ENCODE assay signal across 28 mouse cellular contexts in genomic region chr17:23777141-23777540, GRCm38 (mm10). TPM values are rescaled to one million over a fixed set of nuclear protein-coding genes. Genes with fewer than 3 reads are reported as not detected.
DNase-seq lines count a peak whose midpoint lies in the region; ATAC-seq and TF ChIP-seq lines count a peak whose summit lies in the region.
"Had no signal": no experiment of that assay in that cellular context is flagged by ENCODE, and none has a peak within 500 bp of the region (broad histone marks: within the 10 kb centered on the region; RNA-seq: fewer than 3 reads in every experiment).

No protein-coding gene starts in this region.

- no peak overlapping the region for H3K4me2 ChIP-seq in kidney, postnatal 0 days (ENCODE audit: low read length)
- H3K4me2 ChIP-seq: embryonic facial prominence, embryonic 13.5 days; embryonic facial prominence, embryonic 15.5 days; forebrain, embryonic 12.5 days had no signal

- peak; percentile 11 for DNase-seq in kidney, postnatal 0 days (ENCODE audit: low spot score)
- DNase-seq in kidney, adult 18-20 months: no peak
- peak; percentile 74 for DNase-seq in 416B (ENCODE audit: low read depth)
- no peak for DNase-seq in heart, adult 8-10 months (ENCODE audit: low spot score)
- DNase-seq: adrenal gland, adult 8-10 months; adrenal gland, postnatal 14 days; B cell, adult 2 months; cerebellum, adult 11 months; cerebellum, adult 18-20 months; cerebellum, adult 8-10 months; cerebellum, adult 9-11 months; cerebellum, postnatal 14 days; cerebellum, postnatal 36 days; embryo, embryonic 11 days had no signal

- H3K27ac ChIP-seq in kidney, postnatal 0 days: no peak overlapping the region
- peak overlapping the region; percentile 17 for H3K27ac ChIP-seq in macrophage
- H3K27ac ChIP-seq: embryonic facial prominence, embryonic 13.5 days; embryonic facial prominence, embryonic 15.5 days; forebrain, embryonic 10.5 days; forebrain, embryonic 12.5 days had no signal

- WGBS in kidney, postnatal 0 days: 52% methylated on average over 2 of the region's 2 CpGs
- 64% methylated on average over 2 of the region's 2 CpGs for WGBS in macrophage (ENCODE audit: missing documents)

- TF ChIP-seq CTCF in kidney, postnatal 0 days (IDR thresholded peaks at IDR 0.05; ENCODE audit: low read depth): no peak

- no peaks in the 10 kb centered on the region for H3K36me3 ChIP-seq in kidney, postnatal 0 days (ENCODE audit: insufficient read depth, low read length)
- no peaks in the 10 kb centered on the region for H3K36me3 ChIP-seq in macrophage (ENCODE audit: inconsistent target)
- H3K36me3 ChIP-seq: embryonic facial prominence, embryonic 15.5 days; forebrain, embryonic 12.5 days; G1E had no signal

- no peaks in the 10 kb centered on the region for H3K79me2 ChIP-seq in macrophage (ENCODE audit: inconsistent target)

- no peaks in the 10 kb centered on the region for H3K27me3 ChIP-seq in kidney, postnatal 0 days (ENCODE audit: insufficient read depth, low read length)
- H3K27me3 ChIP-seq: CH12.LX; embryonic facial prominence, embryonic 13.5 days; embryonic facial prominence, embryonic 15.5 days; forebrain, embryonic 12.5 days; Patski had no signal

- no peaks in the 10 kb centered on the region for H3K9me3 ChIP-seq in kidney, postnatal 0 days (replicated peaks; ENCODE audit: low read length)
- H3K9me3 ChIP-seq: embryonic facial prominence, embryonic 13.5 days; embryonic facial prominence, embryonic 15.5 days; forebrain, embryonic 10.5 days; forebrain, embryonic 12.5 days; G1E had no signal

- H3K4me3 ChIP-seq in kidney, postnatal 0 days (replicated peaks; ENCODE audit: low read depth, low read length): no peak overlapping the region
- no peak overlapping the region for H3K4me3 ChIP-seq in macrophage (ENCODE audit: inconsistent target)
- H3K4me3 ChIP-seq: embryonic facial prominence, embryonic 13.5 days; embryonic facial prominence, embryonic 15.5 days; erythroblast, embryonic 14.5 days; forebrain, embryonic 10.5 days; forebrain, embryonic 12.5 days had no signal

- no peaks in the 10 kb centered on the region for H3K4me1 ChIP-seq in kidney, postnatal 0 days (replicated peaks; ENCODE audit: insufficient read depth, low read length)
- H3K4me1 ChIP-seq: embryonic facial prominence, embryonic 13.5 days had no signal

- H3K9ac ChIP-seq in kidney, postnatal 0 days (ENCODE audit: low read depth, low read length): no peak overlapping the region
- H3K9ac ChIP-seq: embryonic facial prominence, embryonic 13.5 days; embryonic facial prominence, embryonic 15.5 days; forebrain, embryonic 12.5 days had no signal

- no peak for ATAC-seq in kidney, postnatal 0 days (replicated peaks; ENCODE audit: low FRiP score, low read depth)
- ATAC-seq: activated CD4-positive, CD25-positive, alpha-beta regulatory T cell, adult 4 months; CD4-positive, CD25-positive, alpha-beta regulatory T cell, adult 4 months; forebrain, embryonic 14.5 days; forebrain, embryonic 16.5 days; Patski had no signal

RNA-seq across cellular contexts. Expression of gene Flywch1, which starts 5.7 kb away (rescaled TPM):
- polyA plus RNA-seq in kidney, postnatal 0 days (2015; fragmentation: Nextera tagmentation; extraction: Ambion mirVana): 74.6 and 74.7 TPM in 2 replicates
- total RNA-seq in macrophage (2018; cell fraction: chromatin; rRNA removed): 10 to 100 TPM in 22 of 26 experiments, 1 to 10 TPM in 4; 6.0 to 36.5 (median 22.8) TPM
- total RNA-seq in macrophage (2018; cell fraction: cytosol; rRNA removed): 10 to 100 TPM; 14.2 to 36.9 (median 23.3) TPM
- total RNA-seq in macrophage (2018; cell fraction: nucleus; rRNA removed): 10 to 100 TPM in 24 of 26 experiments, 1 to 10 TPM in 2; 6.4 to 41.8 (median 26.3) TPM
- 15.5 to 20.8 TPM (median 19.7 TPM) in 3 replicates for polyA plus RNA-seq in macrophage (2018)
- 10 to 100 TPM; 40.8 to 42.0 (median 40.9) TPM for total RNA-seq in heart, adult 8-10 months (2022)

RNA-seq across cellular contexts. Expression of gene Flywch2, which starts 8.7 kb away (rescaled TPM):
- polyA plus RNA-seq in kidney, postnatal 0 days (2015; fragmentation: Nextera tagmentation; extraction: Ambion mirVana): 40.9 and 46.8 TPM in 2 replicates
- total RNA-seq in macrophage (2018; cell fraction: chromatin; rRNA removed): not detected
- total RNA-seq in macrophage (2018; cell fraction: cytosol; rRNA removed): 1 to 10 TPM in 13 of 26 experiments, under 1 TPM in 12, not detected in 1; 0.25 to 2.4 (median 1.1) TPM
- total RNA-seq in macrophage (2018; cell fraction: nucleus; rRNA removed): 1 to 10 TPM in 4 of 26 experiments, not detected in 22; 1.2 to 1.6 (median 1.3) TPM
- 0.43 to 1.8 TPM in 2 of 3 replicates, not detected in the other for polyA plus RNA-seq in macrophage (2018)
- total RNA-seq in heart, adult 8-10 months (2022): 1 to 10 TPM in 1 of 4 experiments, under 1 TPM in 2, not detected in 1; 0.41 to 1.2 (median 0.87) TPM
- total RNA-seq: CH12.LX, G1E had no signal
- polyA plus RNA-seq: erythroblast, embryonic 14.5 days; G1E had no signal

RNA-seq across cellular contexts. Expression of gene Srrm2, which starts 13.2 kb away (rescaled TPM):
- polyA plus RNA-seq in kidney, postnatal 0 days (2015; fragmentation: Nextera tagmentation; extraction: Ambion mirVana): 304 and 321 TPM in 2 replicates
- 1,000 to 10,000 TPM; 1,122 to 2,103 (median 1,620) TPM for total RNA-seq in macrophage (2018; cell fraction: chromatin; rRNA removed)
- total RNA-seq in macrophage (2018; cell fraction: cytosol; rRNA removed): 100 to 1,000 TPM; 110 to 223 (median 170) TPM
- 1,000 to 10,000 TPM in 3 of 26 experiments, 100 to 1,000 TPM in 23; 508 to 1,461 (median 732) TPM for total RNA-seq in macrophage (2018; cell fraction: nucleus; rRNA removed)
- polyA plus RNA-seq in macrophage (2018): 101 to 166 TPM (median 130 TPM) in 3 replicates
- total RNA-seq in heart, adult 8-10 months (2022): 100 to 1,000 TPM; 151 to 179 (median 164) TPM

RNA-seq across cellular contexts. Expression of gene Kremen2, which starts 31.5 kb away (rescaled TPM):
- 0.29 and 0.52 TPM in 2 replicates for polyA plus RNA-seq in kidney, postnatal 0 days (2015; fragmentation: Nextera tagmentation; extraction: Ambion mirVana)
- not detected for total RNA-seq in macrophage (2018; cell fraction: chromatin; rRNA removed)
- total RNA-seq in macrophage (2018; cell fraction: cytosol; rRNA removed): not detected
- total RNA-seq in macrophage (2018; cell fraction: nucleus; rRNA removed): not detected
- not detected in 3 replicates for polyA plus RNA-seq in macrophage (2018)
- under 1 TPM in 1 of 4 experiments, not detected in 3; 0.26 TPM for total RNA-seq in heart, adult 8-10 months (2022)
- total RNA-seq: adrenal gland, postnatal 14 days; common myeloid progenitor, adult 5-6 weeks had no signal
- polyA plus RNA-seq: erythroblast, embryonic 14.5 days; Patski had no signal

RNA-seq across cellular contexts. Expression of gene Paqr4, which starts 36.5 kb away (rescaled TPM):
- 16.0 and 17.9 TPM in 2 replicates for polyA plus RNA-seq in kidney, postnatal 0 days (2015; fragmentation: Nextera tagmentation; extraction: Ambion mirVana)
- total RNA-seq in macrophage (2018; cell fraction: chromatin; rRNA removed): 1 to 10 TPM in 11 of 26 experiments, under 1 TPM in 10, not detected in 5; 0.31 to 2.7 (median 1.1) TPM
- 10 to 100 TPM in 5 of 26 experiments, 1 to 10 TPM in 21; 4.3 to 15.4 (median 6.9) TPM for total RNA-seq in macrophage (2018; cell fraction: cytosol; rRNA removed)
- 10 to 100 TPM in 1 of 26 experiments, 1 to 10 TPM in 25; 1.1 to 10.5 (median 3.6) TPM for total RNA-seq in macrophage (2018; cell fraction: nucleus; rRNA removed)
- 6.4 to 12.8 TPM (median 6.5 TPM) in 3 replicates for polyA plus RNA-seq in macrophage (2018)
- 10 to 100 TPM; 22.4 to 29.0 (median 26.4) TPM for total RNA-seq in heart, adult 8-10 months (2022)

Comparison
In these comparisons a context has a peak if more than half of its experiments do, and no peak if none do; other contexts are left out.
1. DNase-seq: peak in kidney, postnatal 0 days (single experiment) and 416B (single experiment); none in kidney, adult 18-20 months (single experiment) and heart, adult 8-10 months (single experiment).
2. RNA of gene Flywch2, which starts 8.7 kb away (polyA plus RNA-seq): 40.9 to 46.8 TPM in kidney, postnatal 0 days; 0.43 to 1.8 TPM in macrophage; every median in the first group is over 10 times any median in the second.